Mouse (Mus musculus) T-helper 17 cell (primary cell): ENCODE results near the gene Ankrd65.

Experiments used
- in situ Hi-C, 2 experiments: fragments of 300-600 bp; cut with MboI, MseI; formaldehyde crosslinking; loops; 1 replicate in 1 of 2; 2 replicates in 1 of 2; pipeline ENCODE4 v1.15.1; 2025; ENCODE audit warnings: high pct_unique_total_duplicates in 2 of 2

Ankrd65 gene

DNA sequence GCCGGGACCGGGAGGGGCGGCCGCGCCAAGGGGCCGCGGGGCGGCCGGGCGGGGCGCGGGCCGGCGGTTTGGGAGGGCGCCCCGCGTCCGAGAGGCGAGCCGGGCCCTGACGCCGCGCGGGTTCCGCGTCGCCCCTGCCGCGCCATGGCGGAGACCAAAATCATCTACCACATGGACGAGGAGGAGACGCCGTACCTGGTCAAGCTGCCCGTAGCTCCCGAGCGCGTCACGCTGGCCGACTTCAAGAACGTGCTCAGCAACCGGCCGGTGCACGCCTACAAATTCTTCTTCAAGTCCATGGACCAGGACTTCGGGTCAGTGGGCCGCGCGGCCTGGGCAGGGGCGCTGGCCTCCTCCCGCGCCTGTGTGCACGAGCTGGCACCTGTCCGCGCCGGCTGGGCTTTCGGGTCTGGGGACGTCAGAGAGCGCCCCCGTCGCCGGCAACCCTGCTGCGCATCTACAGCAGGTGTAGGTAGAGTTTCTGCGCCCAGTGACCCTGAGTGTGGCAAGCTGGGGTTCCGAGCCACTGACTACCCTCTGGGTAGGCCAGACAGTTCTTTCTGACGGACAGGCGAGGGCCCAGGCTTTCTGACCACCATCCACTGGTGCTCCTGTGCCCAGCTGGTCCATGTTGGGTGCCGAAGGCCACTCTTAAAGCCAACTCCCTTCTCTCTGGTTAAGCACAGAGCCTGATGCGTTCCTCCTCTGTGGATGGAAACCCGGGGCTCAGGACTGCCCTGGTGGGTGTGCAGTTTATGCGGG is 57.5 kb downstream of the Ankrd65 start:
- in situ Hi-C loops: no loop called here

DNA sequence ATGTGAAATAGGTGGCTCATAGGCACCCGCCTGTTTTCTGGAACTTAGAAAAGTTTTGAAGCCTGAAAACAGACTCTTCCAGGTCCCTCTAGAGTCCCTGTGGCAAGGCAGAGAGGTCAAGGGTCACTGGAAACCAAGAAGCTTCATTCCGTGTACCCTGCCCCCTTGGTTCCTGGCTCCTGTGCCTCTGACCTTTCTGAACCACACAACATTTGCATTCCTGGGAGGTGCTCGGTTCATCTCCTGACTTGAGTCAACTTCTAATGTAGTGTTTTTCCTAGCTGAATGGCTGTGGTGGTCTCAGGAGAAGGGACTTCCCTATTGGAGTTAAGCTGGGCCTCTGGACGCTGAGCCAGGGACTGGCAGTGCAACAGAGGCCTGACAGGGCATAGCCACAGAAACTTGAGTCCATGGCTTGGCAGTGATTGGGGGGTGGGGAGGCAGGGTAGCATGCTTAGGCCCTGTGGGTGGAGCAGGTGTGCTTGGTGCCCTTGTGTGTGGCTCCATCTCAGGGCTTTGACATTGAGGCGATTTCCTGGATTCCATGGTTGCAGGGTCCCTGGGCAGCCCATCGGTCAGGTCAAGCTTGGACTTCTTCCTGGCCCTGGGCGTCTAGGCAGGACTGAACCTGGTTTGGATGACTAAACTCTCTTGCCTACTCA is 58.3 kb downstream of the Ankrd65 start:
- in situ Hi-C loops: no loop called here
